Mouse (Mus musculus) liver, adult 2 months (tissue): ENCODE data around the gene Trim10. TPM values are rescaled to one million over a fixed set of nuclear protein-coding genes. Genes with fewer than 3 reads are reported as not detected.
A peak's percentile ranks its signal among the peaks of the same experiment; 100 is the strongest.

Experiments used
- DNase-seq: peaks from one replicate; pipeline ENCODE4 v3.0.0-alpha.2; 2011; ENCODE audit warnings: low read depth, low spot score; ENCODE audit errors: extremely low read depth
- H3K27ac ChIP-seq: fragments of 200-500 bp; replicated peaks from 2 replicates; pipeline ENCODE4 v1.5.1; 2012; ENCODE audit warnings: low read depth, mild to moderate bottlenecking, control low read depth, inconsistent platforms, low read length; ENCODE audit not compliant: insufficient read depth
- H3K27me3 ChIP-seq: fragments of 200-500 bp; 2 replicates; pipeline ENCODE4 v1.6.1; 2012; ENCODE audit warnings: mild to moderate bottlenecking, moderate library complexity, low read length, inconsistent platforms; ENCODE audit not compliant: control insufficient read depth, insufficient read depth
- H3K36me3 ChIP-seq: fragments of 200-500 bp; 2 replicates; pipeline ENCODE4 v1.6.1; 2012; ENCODE audit warnings: low read length, inconsistent platforms; ENCODE audit not compliant: control insufficient read depth, insufficient read depth
- H3K4me1 ChIP-seq: fragments of 200-500 bp; 2 replicates; pipeline ENCODE4 v1.6.1; 2011; ENCODE audit warnings: low read length; ENCODE audit not compliant: control insufficient read depth, insufficient read depth
- H3K4me3 ChIP-seq: fragments of 200-500 bp; 2 replicates; pipeline ENCODE4 v1.5.1; 2011; ENCODE audit warnings: low read depth, mild to moderate bottlenecking, control low read depth, low read length, moderate library complexity; ENCODE audit not compliant: insufficient read depth
- H3K79me2 ChIP-seq: fragments of 200-500 bp; 2 replicates; pipeline ENCODE4 v1.6.1; 2012; ENCODE audit warnings: inconsistent platforms, mild to moderate bottlenecking, low read length, moderate library complexity; ENCODE audit not compliant: control insufficient read depth, insufficient read depth
- H3K9ac ChIP-seq: fragments of 200-500 bp; 2 replicates; pipeline ENCODE4 v1.6.1; 2012; ENCODE audit warnings: low read depth, mild to moderate bottlenecking, control low read depth, inconsistent platforms, low read length
- CTCF ChIP-seq: fragments of 200-500 bp; IDR thresholded peaks from 2 replicates; pipeline ENCODE4 v1.5.1; 2011; ENCODE audit warnings: low read depth, low read length, control low read depth
- POLR2A ChIP-seq: fragments of 200-500 bp; IDR thresholded peaks from 2 replicates; pipeline ENCODE4 v1.6.1; 2011; ENCODE audit warnings: low read length, control low read depth; ENCODE audit not compliant: insufficient read depth; ENCODE audit errors: extremely low read depth
- WGBS: fragments of 180-500 bp; shearing (Covaris S2); methylation state at CpG from one replicate; pipeline ENCODE4 v1.1.7; 2018; 5-methylcytosine and 5-hydroxymethylcytosine counted together
- polyA plus RNA-seq: library from polyadenylated mRNA; depleted of rRNA; stranded (reverse); fragments of >200 nt; gene quantifications from 2 replicates; pipeline ENCODE4 v1.2.3, GENCODE M21; 2012; rRNA removed
- total RNA-seq: library from RNA; depleted of rRNA; stranded (reverse); fragments of >200 nt; gene quantifications from 2 replicates; pipeline ENCODE4 v1.2.3, GENCODE M21; 2014; rRNA removed

Gene Trim10
- total and polyA plus RNA-seq, 2 experiments = not detected

DNA sequence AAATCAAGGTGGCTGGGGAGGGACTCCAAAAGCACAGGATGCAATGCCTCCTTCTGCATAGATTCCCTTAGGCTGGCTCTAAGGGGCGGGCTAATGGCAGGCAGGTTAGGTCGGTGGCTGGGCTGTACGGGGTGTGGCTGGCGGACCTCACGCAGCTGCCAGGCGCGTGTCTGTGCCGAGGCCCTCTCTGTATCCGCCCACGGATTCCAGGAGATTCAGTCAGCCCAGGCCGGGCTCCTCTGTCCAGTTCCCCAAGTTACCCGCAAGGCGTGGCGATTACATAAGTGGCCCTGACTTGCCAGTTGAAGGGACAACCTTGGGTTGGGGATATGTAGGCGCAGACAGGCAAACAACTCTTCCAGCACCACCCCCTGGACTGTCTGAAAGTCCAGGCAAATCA is 50.9 kb downstream of the Trim10 start:
- TF ChIP-seq POLR2A (no peak), CTCF (no peak)
- Histone ChIP-seq H3K27ac (no peak overlapping the region), H3K4me1 (no peaks in the 10 kb centered on the region), H3K27me3 (no peaks in the 10 kb centered on the region), H3K4me3 (no peak overlapping the region), H3K79me2 (no peaks in the 10 kb centered on the region), H3K36me3 (no peaks in the 10 kb centered on the region), H3K9ac (no peak overlapping the region)
- WGBS = 38% methylated on average over 15 of the region's 15 CpGs
- DNase-seq = peak; percentile 4

DNA sequence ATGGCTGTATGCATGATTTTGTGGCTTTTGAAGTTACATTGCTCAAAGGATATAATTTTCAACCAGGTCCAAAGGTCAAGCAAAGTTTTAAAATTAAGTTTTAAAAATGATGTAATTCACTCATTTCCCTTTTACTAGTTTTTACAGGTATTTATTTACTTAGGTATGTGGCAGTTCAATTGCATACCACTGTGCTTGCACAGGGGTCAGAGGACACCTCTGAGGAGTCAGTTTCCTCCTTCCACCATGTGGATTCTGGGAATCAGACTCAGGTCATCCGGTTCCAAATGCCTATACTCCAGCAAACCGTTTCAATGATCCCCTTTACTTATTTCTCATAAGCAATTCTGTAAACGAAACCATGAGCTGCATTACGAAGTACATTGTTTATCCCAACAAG is 53.3 kb downstream of the Trim10 start:
- no peaks in the 10 kb centered on the region for H3K4me1 ChIP-seq

GRCm38 (mm10) chr17:36923491-36923890 is 54.1 kb downstream of the Trim10 start:
- H3K36me3 ChIP-seq = no peaks in the 10 kb centered on the region
- H3K27ac ChIP-seq = no peak overlapping the region
- TF ChIP-seq CTCF = no peak
- TF ChIP-seq POLR2A = no peak
- no peaks in the 10 kb centered on the region for H3K4me1 ChIP-seq
- WGBS = 72% methylated on average over 4 of the region's 4 CpGs
- no peaks in the 10 kb centered on the region for H3K27me3 ChIP-seq
- no peaks in the 10 kb centered on the region for H3K79me2 ChIP-seq
- no peak for DNase-seq
- H3K4me3 ChIP-seq = no peak overlapping the region
- no peak overlapping the region for H3K9ac ChIP-seq

More for the DNA sequence above, 53.3 kb downstream of the Trim10 start:
- WGBS = 74% methylated on average over 4 of the region's 4 CpGs
- H3K79me2 ChIP-seq = no peaks in the 10 kb centered on the region
- H3K36me3 ChIP-seq = no peaks in the 10 kb centered on the region
- DNase-seq = no peak
- H3K4me3 ChIP-seq = no peak overlapping the region
- H3K27ac ChIP-seq = no peak overlapping the region
- TF ChIP-seq CTCF = no peak
- no peak for TF ChIP-seq POLR2A
- H3K27me3 ChIP-seq = no peaks in the 10 kb centered on the region
- no peak overlapping the region for H3K9ac ChIP-seq

Other genes starting within 250 kb of the Trim10 start
- gene H2-M9, start 226.9 kb upstream of the Trim10 start, total RNA-seq = not detected in 2 replicates
- gene H2-M9, start 226.9 kb upstream of the Trim10 start, polyA plus RNA-seq = not detected in 2 replicates
- not detected in 2 replicates for gene H2-M1, start 197.4 kb upstream of the Trim10 start, total RNA-seq
- not detected in 2 replicates for gene H2-M1, start 197.4 kb upstream of the Trim10 start, polyA plus RNA-seq
- not detected in 2 replicates for gene H2-M10.5, start 96.7 kb upstream of the Trim10 start, total RNA-seq
- gene H2-M10.5, start 96.7 kb upstream of the Trim10 start, polyA plus RNA-seq = not detected in 2 replicates
- gene H2-M10.6, start 57.4 kb upstream of the Trim10 start, total RNA-seq = not detected in 2 replicates
- gene H2-M10.6, start 57.4 kb upstream of the Trim10 start, polyA plus RNA-seq = not detected in 2 replicates
- gene Trim26, start 32.4 kb upstream of the Trim10 start, total RNA-seq = 13.5 and 14.0 TPM in 2 replicates
- gene Trim26, start 32.4 kb upstream of the Trim10 start, polyA plus RNA-seq = 25.8 and 27.0 TPM in 2 replicates
- not detected in 2 replicates for gene Trim15, start 2.4 kb upstream of the Trim10 start, total RNA-seq
- gene Trim15, start 2.4 kb upstream of the Trim10 start, polyA plus RNA-seq = not detected in 2 replicates
- gene Trim40, start 20.5 kb downstream of the Trim10 start, total RNA-seq = not detected in 2 replicates
- 0.05 TPM in 1 of 2 replicates, not detected in the other for gene Trim40, start 20.5 kb downstream of the Trim10 start, polyA plus RNA-seq
- not detected in 2 replicates for gene Trim31, start 28.5 kb downstream of the Trim10 start, total RNA-seq
- not detected in 2 replicates for gene Trim31, start 28.5 kb downstream of the Trim10 start, polyA plus RNA-seq
- gene Rnf39, start 73.3 kb downstream of the Trim10 start, total RNA-seq = 3.5 and 4.4 TPM in 2 replicates
- gene Rnf39, start 73.3 kb downstream of the Trim10 start, polyA plus RNA-seq = 8.8 and 11.9 TPM in 2 replicates
- 24.2 and 26.6 TPM in 2 replicates for gene Ppp1r11, start 82.2 kb downstream of the Trim10 start, total RNA-seq
- gene Ppp1r11, start 82.2 kb downstream of the Trim10 start, polyA plus RNA-seq = 36.8 and 37.7 TPM in 2 replicates
- 14.2 and 14.8 TPM in 2 replicates for gene Znrd1, start 89.0 kb downstream of the Trim10 start, total RNA-seq
- gene Znrd1, start 89.0 kb downstream of the Trim10 start, polyA plus RNA-seq = 12.3 and 13.7 TPM in 2 replicates
- 9.6 and 11.9 TPM in 2 replicates for gene Znrd1as, start 89.0 kb downstream of the Trim10 start, total RNA-seq
- 2.5 and 2.6 TPM in 2 replicates for gene Znrd1as, start 89.0 kb downstream of the Trim10 start, polyA plus RNA-seq
- not detected in 2 replicates for gene 2410137M14Rik, start 111.7 kb downstream of the Trim10 start, total RNA-seq
- not detected in 2 replicates for gene 2410137M14Rik, start 111.7 kb downstream of the Trim10 start, polyA plus RNA-seq
- gene H2-M5, start 120.0 kb downstream of the Trim10 start, total RNA-seq = not detected in 2 replicates
- not detected in 2 replicates for gene H2-M5, start 120.0 kb downstream of the Trim10 start, polyA plus RNA-seq
- gene Zfp57, start 131.6 kb downstream of the Trim10 start, total RNA-seq = 0.65 and 1.0 TPM in 2 replicates
- gene Zfp57, start 131.6 kb downstream of the Trim10 start, polyA plus RNA-seq = 0.26 and 0.59 TPM in 2 replicates
- gene Mog, start 153.8 kb downstream of the Trim10 start, total RNA-seq = not detected in 2 replicates
- gene Mog, start 153.8 kb downstream of the Trim10 start, polyA plus RNA-seq = not detected in 2 replicates
- gene Gabbr1, start 176.4 kb downstream of the Trim10 start, total RNA-seq = 1.2 and 1.9 TPM in 2 replicates
- gene Gabbr1, start 176.4 kb downstream of the Trim10 start, polyA plus RNA-seq = 1.4 and 3.2 TPM in 2 replicates
- gene Olfr90, start 218.9 kb downstream of the Trim10 start, total RNA-seq = not detected in 2 replicates
- gene Olfr90, start 218.9 kb downstream of the Trim10 start, polyA plus RNA-seq = not detected in 2 replicates
- not detected in 2 replicates for gene Olfr91, start 228.7 kb downstream of the Trim10 start, total RNA-seq
- not detected in 2 replicates for gene Olfr91, start 228.7 kb downstream of the Trim10 start, polyA plus RNA-seq